Mouse (Mus musculus) testis, postnatal 14 days (tissue): ENCODE data around the gene Calml4.

Experiments used
- DNase-seq: peaks from one replicate; pipeline ENCODE4 v3.0.0; 2021; ENCODE audit warnings: low spot score

Gene Calml4

DNA sequence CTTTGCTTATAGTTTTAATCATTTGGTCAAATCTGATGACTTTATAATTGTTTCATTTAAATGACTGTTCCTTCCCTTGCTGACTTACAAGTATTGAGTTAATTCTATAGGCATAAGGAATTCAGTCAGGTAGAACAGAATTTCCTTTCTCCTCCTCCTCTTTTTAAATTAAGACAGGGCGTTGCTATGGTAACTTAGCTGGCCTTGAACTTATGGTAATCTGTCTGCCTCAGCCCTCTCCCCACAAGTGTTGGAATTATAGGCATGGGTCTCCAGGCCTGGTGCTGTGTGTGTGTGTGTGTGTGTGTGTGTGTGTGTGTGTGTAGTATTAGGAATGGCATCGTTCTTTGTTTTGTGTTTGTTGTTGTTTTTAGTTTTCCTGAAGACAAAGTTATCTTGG lies 43.9 kb downstream of the Calml4 start:
- DNase-seq = no peak

- no peak for DNase-seq
Measured at GRCm38 (mm10) chr9:62903841-62904240, 46.0 kb downstream of the Calml4 start.

DNA sequence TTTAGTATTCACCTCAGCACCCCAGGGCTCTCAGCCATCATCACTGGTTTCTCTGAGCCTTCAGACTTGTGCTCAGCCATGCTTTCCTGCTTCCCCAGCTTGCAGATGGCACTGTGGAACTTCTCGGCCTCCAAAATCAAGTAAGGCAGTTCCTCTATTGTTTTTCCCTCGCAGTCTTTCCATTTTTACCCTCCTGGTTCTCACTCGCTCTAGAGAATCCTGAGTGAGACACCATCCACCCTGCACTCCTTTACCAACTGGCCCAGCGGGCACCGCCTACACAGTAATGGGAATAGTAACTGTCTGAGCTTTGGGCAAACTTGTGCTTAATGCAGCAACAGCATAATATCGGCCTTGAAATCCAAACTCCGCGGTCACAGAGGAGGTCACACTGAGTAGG lies 47.2 kb downstream of the Calml4 start:
- no peak for DNase-seq

GRCm38 (mm10) chr9:62913390-62914069 lies 55.6 kb downstream of the Calml4 start:
- no peak for DNase-seq

DNA sequence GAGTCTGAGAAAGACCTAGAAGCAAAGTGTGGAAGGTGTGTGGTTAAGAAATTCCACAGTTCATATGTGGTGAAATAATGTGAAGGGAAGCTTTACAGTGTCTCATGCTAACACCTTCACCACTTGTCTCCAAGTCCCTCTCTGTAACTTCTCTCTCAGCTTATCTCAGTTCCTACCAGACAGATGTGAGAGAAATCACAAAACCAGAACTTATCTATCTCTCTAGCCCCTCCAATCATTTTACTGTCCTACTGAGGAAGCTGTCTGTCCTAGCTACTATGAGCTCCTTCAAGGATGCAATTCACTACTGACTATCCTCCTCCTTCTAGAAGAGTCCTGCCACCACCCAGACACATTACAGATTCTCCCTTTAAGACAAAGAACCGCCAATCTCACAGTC lies 59.2 kb downstream of the Calml4 start:
- no peak for DNase-seq

- DNase-seq = no peak
Measured at GRCm38 (mm10) chr9:62920877-62921276, 63.0 kb downstream of the Calml4 start.

- no peak for DNase-seq
Measured at GRCm38 (mm10) chr9:62924886-62925610, 67.2 kb downstream of the Calml4 start.
